ENCODE assay signal across 8 mouse cellular contexts in the genomic region with DNA sequence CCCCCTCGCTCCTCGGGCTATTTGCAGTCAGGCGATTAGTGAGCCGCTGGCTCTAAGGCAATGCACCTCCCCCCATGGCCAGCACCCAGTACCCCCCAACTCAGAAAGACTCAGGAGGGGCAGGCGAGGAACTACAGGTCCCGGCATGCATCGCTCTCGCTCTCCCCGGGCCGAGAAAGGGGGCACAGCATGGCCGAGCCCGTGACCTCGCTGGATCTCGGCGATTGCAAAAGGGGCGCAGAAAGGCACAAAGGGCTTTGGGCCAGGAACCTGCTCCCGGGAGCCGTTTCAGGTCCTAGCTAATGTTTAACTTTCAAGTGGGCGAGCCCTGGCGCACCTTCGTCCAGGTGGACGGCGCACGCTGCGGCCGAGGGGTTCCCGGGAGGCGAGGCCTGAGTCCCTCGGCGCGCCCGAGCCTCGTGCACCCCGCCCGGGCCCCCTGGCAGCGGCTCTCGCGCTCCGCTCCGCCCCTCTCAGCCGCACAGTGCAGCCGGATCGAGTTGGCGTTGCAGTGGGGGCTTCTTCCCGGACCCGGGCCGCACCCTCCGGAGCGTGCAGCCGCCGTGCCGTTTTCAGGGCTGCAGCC. TPM values are rescaled to one million over a fixed set of nuclear protein-coding genes. Genes with fewer than 3 reads are reported as not detected.
DNase-seq lines count a peak whose midpoint lies in the region; ATAC-seq and TF ChIP-seq lines count a peak whose summit lies in the region.

No protein-coding gene starts in this region.

- DNase-seq in left cerebral cortex, adult 18-20 months (ENCODE audit: low spot score in 2 of 2) = peak; percentile 49 to 53
- DNase-seq in left cerebral cortex, adult 11 months (ENCODE audit: low spot score) = no peak
- peak; percentile 44 to 65 for DNase-seq in gastrocnemius, postnatal 4 days (ENCODE audit: low spot score in 2 of 2)
- peak; percentile 87 for DNase-seq in kidney, adult 11 months
- DNase-seq in neural tube, embryonic 11.5 days (ENCODE audit: low spot score) = peak; percentile 78

- H3K9ac ChIP-seq in liver, embryonic 15.5 days = peak overlapping the region; percentile 88
- peak overlapping the region; percentile 98 for H3K9ac ChIP-seq in neural tube, embryonic 11.5 days (ENCODE audit: low read length)
- peak overlapping the region; percentile 81 for H3K9ac ChIP-seq in stomach, embryonic 15.5 days

- no peaks in the 10 kb centered on the region for H3K27me3 ChIP-seq in liver, embryonic 15.5 days
- no peaks in the 10 kb centered on the region for H3K27me3 ChIP-seq in neural tube, embryonic 11.5 days (ENCODE audit: control insufficient read depth, insufficient read depth, low read length)
- H3K27me3 ChIP-seq in stomach, embryonic 15.5 days (replicated peaks) = no peaks in the 10 kb centered on the region

- no peaks in the 10 kb centered on the region; the same call in 1 of the 2 replicates for H3K4me1 ChIP-seq in cortical plate, adult 2 months (ENCODE audit: control insufficient read depth, insufficient read depth, low read length)
- H3K4me1 ChIP-seq in liver, embryonic 15.5 days (replicated peaks) = peaks cover 53% of the 10 kb centered on the region
- peaks cover 10% of the 10 kb centered on the region; the same call in 1 of the 2 replicates for H3K4me1 ChIP-seq in neural tube, embryonic 11.5 days (ENCODE audit: control insufficient read depth, insufficient read depth, low read length)
- H3K4me1 ChIP-seq in stomach, embryonic 15.5 days = peaks cover 7% of the 10 kb centered on the region; the same call in 1 of the 2 replicates

- H3K36me3 ChIP-seq in liver, embryonic 15.5 days (replicated peaks) = peaks cover 37% of the 10 kb centered on the region
- peaks cover 18% of the 10 kb centered on the region for H3K36me3 ChIP-seq in neural tube, embryonic 11.5 days (ENCODE audit: control insufficient read depth, insufficient read depth, low read length)
- H3K36me3 ChIP-seq in stomach, embryonic 15.5 days = peaks cover 31% of the 10 kb centered on the region

- H3K27ac ChIP-seq in cortical plate, adult 2 months (ENCODE audit: insufficient read depth, low read length) = peak overlapping the region; percentile 79
- peak overlapping the region; percentile 88 for H3K27ac ChIP-seq in liver, embryonic 15.5 days (replicated peaks)
- peak overlapping the region; percentile 85 for H3K27ac ChIP-seq in neural tube, embryonic 11.5 days (ENCODE audit: low read depth, low read length)
- H3K27ac ChIP-seq in stomach, embryonic 15.5 days = peak overlapping the region; percentile 95

- TF ChIP-seq CTCF in cortical plate, adult 2 months (IDR thresholded peaks at IDR 0.05; ENCODE audit: extremely low read depth, insufficient read depth, low read length) = no peak

- peak overlapping the region; percentile 88 for H3K4me3 ChIP-seq in cortical plate, adult 2 months (ENCODE audit: insufficient read depth, low read length)
- peak overlapping the region; percentile 90 for H3K4me3 ChIP-seq in liver, embryonic 15.5 days (replicated peaks)
- H3K4me3 ChIP-seq in neural tube, embryonic 11.5 days (ENCODE audit: low read depth, low read length) = peak overlapping the region; percentile 97
- H3K4me3 ChIP-seq in stomach, embryonic 15.5 days (replicated peaks) = peak overlapping the region; percentile 92

- ATAC-seq in liver, embryonic 15.5 days (ENCODE audit: insufficient read depth) = peak; percentile 72
- peak; percentile 76 for ATAC-seq in neural tube, embryonic 11.5 days (ENCODE audit: insufficient read depth, low FRiP score, low TSS enrichment)
- ATAC-seq in stomach, embryonic 15.5 days (ENCODE audit: insufficient read depth, low FRiP score, low read depth) = peak; percentile 85

- no peaks in the 10 kb centered on the region for H3K9me3 ChIP-seq in liver, embryonic 15.5 days (replicated peaks)
- no peaks in the 10 kb centered on the region for H3K9me3 ChIP-seq in neural tube, embryonic 11.5 days (ENCODE audit: control insufficient read depth, low read length)
- H3K9me3 ChIP-seq in stomach, embryonic 15.5 days = no peaks in the 10 kb centered on the region

- peak overlapping the region; percentile 100 for H3K4me2 ChIP-seq in liver, embryonic 15.5 days
- peak overlapping the region; percentile 69 for H3K4me2 ChIP-seq in neural tube, embryonic 11.5 days (ENCODE audit: low read depth)
- H3K4me2 ChIP-seq in stomach, embryonic 15.5 days = peak overlapping the region; percentile 71

- no peak for TF ChIP-seq POLR2A in cortical plate, adult 2 months (IDR thresholded peaks at IDR 0.05; ENCODE audit: extremely low read depth, insufficient read depth, low read length)

- WGBS in liver, embryonic 15.5 days (ENCODE audit: insufficient replicate concordance) = under 1% methylated on average over 50 of the region's 52 CpGs
- WGBS in neural tube, embryonic 11.5 days = under 1% methylated on average over 38 of the region's 52 CpGs
- under 1% methylated on average over 51 of the region's 52 CpGs for WGBS in stomach, embryonic 15.5 days

RNA-seq across cellular contexts. Expression of gene Fkbp4, which starts 0.7 kb away (rescaled TPM):
- 100 to 1,000 TPM; 124 to 128 TPM for total RNA-seq in left cerebral cortex, adult 18-20 months (2021)
- 116 and 118 TPM in 2 replicates for polyA plus RNA-seq in cortical plate, adult 2 months (2012; rRNA removed)
- total RNA-seq in gastrocnemius, postnatal 4 days (2021) = 100 to 1,000 TPM in 1 of 2 experiments, 10 to 100 TPM in 1; 98.2 to 107 TPM
- 188 and 192 TPM in 2 replicates for polyA plus RNA-seq in liver, embryonic 15.5 days (2015; fragmentation: Nextera tagmentation; extraction: Ambion mirVana)
- 506 and 551 TPM in 2 replicates for polyA plus RNA-seq in neural tube, embryonic 11.5 days (2014; fragmentation: Nextera tagmentation; extraction: Ambion mirVana)
- 407 and 470 TPM in 2 replicates for polyA plus RNA-seq in stomach, embryonic 15.5 days (2015; fragmentation: Nextera tagmentation; extraction: Ambion mirVana)

RNA-seq across cellular contexts. Expression of gene Itfg2, which starts 13.1 kb away (rescaled TPM):
- 10 to 100 TPM; 24.1 to 25.0 TPM for total RNA-seq in left cerebral cortex, adult 18-20 months (2021)
- 17.9 and 19.3 TPM in 2 replicates for polyA plus RNA-seq in cortical plate, adult 2 months (2012; rRNA removed)
- total RNA-seq in gastrocnemius, postnatal 4 days (2021) = 10 to 100 TPM; 27.2 to 27.3 TPM
- 12.1 and 13.9 TPM in 2 replicates for polyA plus RNA-seq in liver, embryonic 15.5 days (2015; fragmentation: Nextera tagmentation; extraction: Ambion mirVana)
- polyA plus RNA-seq in neural tube, embryonic 11.5 days (2014; fragmentation: Nextera tagmentation; extraction: Ambion mirVana) = 28.8 and 31.2 TPM in 2 replicates
- 28.5 and 29.0 TPM in 2 replicates for polyA plus RNA-seq in stomach, embryonic 15.5 days (2015; fragmentation: Nextera tagmentation; extraction: Ambion mirVana)

RNA-seq across cellular contexts. Expression of gene Nrip2, which starts 38.7 kb away (rescaled TPM):
- total RNA-seq in left cerebral cortex, adult 18-20 months (2021) = 10 to 100 TPM; 10.5 to 11.7 TPM
- 16.1 and 19.5 TPM in 2 replicates for polyA plus RNA-seq in cortical plate, adult 2 months (2012; rRNA removed)
- 1 to 10 TPM; 2.6 to 3.7 TPM for total RNA-seq in gastrocnemius, postnatal 4 days (2021)
- 2.1 and 2.6 TPM in 2 replicates for polyA plus RNA-seq in liver, embryonic 15.5 days (2015; fragmentation: Nextera tagmentation; extraction: Ambion mirVana)
- polyA plus RNA-seq in neural tube, embryonic 11.5 days (2014; fragmentation: Nextera tagmentation; extraction: Ambion mirVana) = 1.9 and 2.2 TPM in 2 replicates
- 4.7 and 5.3 TPM in 2 replicates for polyA plus RNA-seq in stomach, embryonic 15.5 days (2015; fragmentation: Nextera tagmentation; extraction: Ambion mirVana)
